Mouse (Mus musculus) lung, postnatal 0 days (tissue): ENCODE data around the gene Rexo1. TPM values are rescaled to one million over a fixed set of nuclear protein-coding genes. Genes with fewer than 3 reads are reported as not detected.
A peak's percentile ranks its signal among the peaks of the same experiment; 100 is the strongest.

Experiments
- ATAC-seq: fragments of 200-750 bp; cut with Nextera tagmentation; 2 replicates; pipeline ENCODE4 v1.8.0; 2017; ENCODE audit warnings: moderate library complexity
- DNase-seq: peaks from one replicate; pipeline ENCODE4 v3.0.0-alpha.2; 2016; ENCODE audit warnings: low spot score
- H3K27ac ChIP-seq: fragments of 300-500 bp; sonication (generic); 2 replicates; pipeline ENCODE4 v1.5.1; 2014; ENCODE audit warnings: antibody characterized with exemption, mild to moderate bottlenecking, low read length, mixed read lengths
- H3K27me3 ChIP-seq: fragments of 300-500 bp; sonication (generic); replicated peaks from 2 replicates; pipeline ENCODE4 v1.6.1; 2014; ENCODE audit warnings: low read length, mixed read lengths; ENCODE audit not compliant: insufficient read depth
- H3K36me3 ChIP-seq: fragments of 300-500 bp; sonication (generic); 2 replicates; pipeline ENCODE4 v1.6.1; 2014; ENCODE audit warnings: low read length, mixed read lengths; ENCODE audit not compliant: insufficient read depth
- H3K4me1 ChIP-seq: fragments of 300-500 bp; sonication (generic); 2 replicates; pipeline ENCODE4 v1.6.1; 2014; ENCODE audit warnings: antibody characterized with exemption, low read depth, low read length, mixed read lengths; ENCODE audit not compliant: insufficient read depth
- H3K4me2 ChIP-seq: fragments of 300-500 bp; sonication (generic); replicated peaks from 2 replicates; pipeline ENCODE4 v1.6.1; 2014; ENCODE audit warnings: low read depth, mild to moderate bottlenecking, low read length, moderate library complexity, mixed read lengths
- H3K4me3 ChIP-seq: fragments of 300-500 bp; sonication (generic); 2 replicates; pipeline ENCODE4 v1.5.1; 2014; ENCODE audit warnings: low read depth, low read length
- H3K9ac ChIP-seq: fragments of 300-500 bp; sonication (generic); replicated peaks from 2 replicates; pipeline ENCODE4 v1.6.1; 2014; ENCODE audit warnings: low read depth, mild to moderate bottlenecking
- H3K9me3 ChIP-seq: fragments of 300-500 bp; sonication (generic); 2 replicates; pipeline ENCODE4 v1.6.1; 2016; ENCODE audit warnings: low read length, mixed read lengths
- CTCF ChIP-seq: IDR thresholded peaks from 2 replicates; pipeline ENCODE4 v1.5.1; 2016; ENCODE audit warnings: antibody characterized with exemption, mild to moderate bottlenecking
- EP300 ChIP-seq: IDR thresholded peaks from 2 replicates; pipeline ENCODE4 v1.6.1; 2016; ENCODE audit warnings: antibody characterized with exemption, mild to moderate bottlenecking, control low read depth
- WGBS: fragments of 180-500 bp; shearing (Covaris S2); extraction: QIAGEN DNeasy Blood & Tissue Kit; methylation state at CpG from one replicate; pipeline ENCODE4 v1.1.7; 2014; 5-methylcytosine and 5-hydroxymethylcytosine counted together
- microRNA-seq: library from miRNA; unstranded; fragments of <30 nt; microRNA quantifications from one replicate; pipeline ENCODE4, GENCODE M21; 2016
- polyA plus RNA-seq: library from polyadenylated mRNA; unstranded; fragments of >200 nt; fragmentation: Nextera tagmentation; extraction: Ambion mirVana; gene quantifications from 2 replicates; pipeline ENCODE4 v1.2.1, GENCODE M21; 2015

Rexo1 gene
- polyA plus RNA-seq, 1 experiment from 2014 or later = 12.9 TPM

DNA sequence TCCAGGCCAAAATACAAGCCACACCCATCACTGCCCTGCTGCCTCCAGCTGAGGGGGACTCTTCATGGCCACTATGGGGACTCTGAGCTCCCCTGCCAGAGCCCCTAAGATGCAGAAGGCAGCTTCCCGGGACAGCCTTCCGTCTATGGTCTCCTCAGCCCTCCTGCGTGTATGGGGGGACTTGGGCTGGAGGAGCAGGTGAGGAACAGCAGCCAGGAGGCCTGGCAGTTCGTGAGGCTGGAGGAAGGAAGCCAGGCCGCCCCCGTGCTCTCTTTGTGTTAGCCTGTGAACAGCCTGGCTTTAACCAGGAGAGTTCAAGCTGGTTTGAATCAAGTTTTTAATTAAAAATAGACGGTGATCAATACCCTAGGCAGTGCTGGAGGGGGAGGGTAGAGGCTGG lies 59.1 kb downstream of the Rexo1 start:
- H3K27me3 ChIP-seq = peaks cover 35% of the 10 kb centered on the region
- WGBS = 3% methylated on average over 7 of the region's 7 CpGs

GRCm38 (mm10) chr10:80496421-80496820 lies 64.9 kb downstream of the Rexo1 start:
- no peak for TF ChIP-seq EP300
- TF ChIP-seq CTCF = no peak
- H3K4me1 ChIP-seq = peaks cover 7% of the 10 kb centered on the region
- no peak overlapping the region for H3K4me3 ChIP-seq
- no peaks in the 10 kb centered on the region for H3K9me3 ChIP-seq
- no peak overlapping the region for H3K4me2 ChIP-seq
- no peak for DNase-seq
- no peaks in the 10 kb centered on the region for H3K36me3 ChIP-seq
- H3K9ac ChIP-seq = no peak overlapping the region
- 3% methylated on average over 20 of the region's 20 CpGs for WGBS
- ATAC-seq = no peak
- peaks cover 67% of the 10 kb centered on the region for H3K27me3 ChIP-seq
- no peak overlapping the region for H3K27ac ChIP-seq

More for the DNA sequence above, 59.1 kb downstream of the Rexo1 start:
- no peak for ATAC-seq
- DNase-seq = no peak
- Histone ChIP-seq H3K27ac (no peak overlapping the region), H3K4me3 (no peak overlapping the region), H3K9me3 (no peaks in the 10 kb centered on the region), H3K4me1 (no peaks in the 10 kb centered on the region), H3K9ac (no peak overlapping the region), H3K4me2 (no peak overlapping the region), H3K36me3 (no peaks in the 10 kb centered on the region)
- no peak for TF ChIP-seq EP300
- no peak for TF ChIP-seq CTCF

DNA sequence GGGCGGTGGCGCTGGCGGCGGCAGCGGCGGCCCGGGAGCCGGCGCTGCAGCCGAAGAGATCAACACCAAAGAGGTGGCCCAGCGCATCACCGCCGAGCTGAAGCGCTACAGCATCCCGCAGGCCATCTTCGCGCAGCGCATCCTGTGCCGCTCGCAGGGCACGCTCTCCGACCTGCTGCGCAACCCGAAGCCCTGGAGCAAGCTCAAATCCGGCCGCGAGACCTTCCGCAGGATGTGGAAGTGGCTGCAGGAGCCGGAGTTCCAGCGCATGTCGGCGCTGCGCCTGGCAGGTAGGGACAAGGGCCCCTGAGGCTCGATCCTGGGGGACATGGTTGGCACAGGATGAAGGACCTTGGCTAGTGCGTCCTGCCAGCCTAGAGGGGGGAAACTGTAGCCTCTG lies 65.5 kb downstream of the Rexo1 start:
- DNase-seq (no peak), ATAC-seq (no peak)
- Histone ChIP-seq H3K4me1 (peaks cover 7% of the 10 kb centered on the region), H3K27ac (no peak overlapping the region), H3K4me2 (peak overlapping the region; percentile 56), H3K36me3 (no peaks in the 10 kb centered on the region), H3K4me3 (peak overlapping the region; percentile 35; the same call in 1 of the 2 replicates), H3K9ac (no peak overlapping the region), H3K27me3 (peaks cover 73% of the 10 kb centered on the region), H3K9me3 (no peaks in the 10 kb centered on the region)
- WGBS = under 1% methylated on average over 34 of the region's 35 CpGs
- TF ChIP-seq EP300 = no peak
- no peak for TF ChIP-seq CTCF

DNA sequence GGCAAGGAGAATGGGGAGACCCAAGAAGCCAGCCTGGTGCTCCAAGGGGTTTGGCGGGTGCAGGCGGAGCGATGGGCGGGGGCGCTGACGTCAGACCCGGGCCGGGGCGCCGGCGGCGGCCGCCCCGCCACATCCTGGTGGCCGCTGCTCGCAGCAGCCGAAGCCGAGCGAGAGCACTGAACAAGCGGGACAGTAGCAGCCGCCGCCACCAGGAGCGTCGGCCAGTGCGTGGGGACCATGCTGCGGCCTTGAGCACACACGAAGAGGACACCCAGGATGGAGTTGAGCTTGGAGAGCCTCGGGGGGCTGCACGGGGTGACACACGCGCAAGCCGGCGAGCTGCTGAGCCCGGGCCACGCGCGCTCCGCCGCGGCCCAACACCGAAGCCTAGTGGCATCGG lies 66.6 kb downstream of the Rexo1 start, which contains the start of gene Onecut3:
Gene Onecut3 (plus strand): TSS at position 104 of the 400 bp plus-strand sequence.
- TF ChIP-seq CTCF = peak; percentile 24
- TF ChIP-seq EP300 = no peak
- H3K4me3 ChIP-seq = peak within 1 kb of the TSS; percentile 35
- H3K4me1 ChIP-seq = peaks cover 7% of the 10 kb centered on the region
- peak; percentile 54 for ATAC-seq
- H3K27ac ChIP-seq = no peak within 1 kb of the TSS
- peak within 1 kb of the TSS; percentile 56 for H3K4me2 ChIP-seq
- DNase-seq = peak; percentile 44
- H3K27me3 ChIP-seq = peaks cover 84% of the 10 kb centered on the region
- H3K9me3 ChIP-seq = no peaks in the 10 kb centered on the region
- WGBS = 1% methylated on average over 25 of the region's 42 CpGs
- H3K9ac ChIP-seq = no peak within 1 kb of the TSS
- H3K36me3 ChIP-seq = no peaks in the 10 kb centered on the region

Small RNA genes lying within 50 kb of the gene (microRNA-seq; reads per million reads assigned to microRNA genes)
- not detected for gene Mir6912

Other genes starting within 250 kb of the Rexo1 start
- gene 2310011J03Rik, start 241.0 kb downstream of the Rexo1 start, polyA plus RNA-seq = 58.4 and 64.8 TPM in 2 replicates
- gene Pcsk4, start 232.1 kb downstream of the Rexo1 start, polyA plus RNA-seq = 3.4 and 3.7 TPM in 2 replicates
- 15.4 and 17.6 TPM in 2 replicates for gene Reep6, start 231.6 kb downstream of the Rexo1 start, polyA plus RNA-seq
- 6.4 and 7.3 TPM in 2 replicates for gene Adamtsl5, start 213.1 kb downstream of the Rexo1 start, polyA plus RNA-seq
- gene Plk5, start 205.1 kb downstream of the Rexo1 start, polyA plus RNA-seq = 1.00 and 1.0 TPM in 2 replicates
- 6.0 and 6.3 TPM in 2 replicates for gene Mex3d, start 173.9 kb downstream of the Rexo1 start, polyA plus RNA-seq
- gene Mbd3, start 162.0 kb downstream of the Rexo1 start, polyA plus RNA-seq = 90.6 and 90.7 TPM in 2 replicates
- 511 and 651 TPM in 2 replicates for gene Uqcr11, start 154.7 kb downstream of the Rexo1 start, polyA plus RNA-seq
- gene Tcf3, start 127.9 kb downstream of the Rexo1 start, polyA plus RNA-seq = 34.7 and 36.2 TPM in 2 replicates
- not detected in 2 replicates for gene Onecut3, start 66.7 kb downstream of the Rexo1 start, polyA plus RNA-seq
- 0.04 and 0.10 TPM in 2 replicates for gene Atp8b3, start 22.4 kb downstream of the Rexo1 start, polyA plus RNA-seq
- gene Klf16, start 15.8 kb upstream of the Rexo1 start, polyA plus RNA-seq = 7.1 and 7.2 TPM in 2 replicates
- gene Abhd17a, start 28.8 kb upstream of the Rexo1 start, polyA plus RNA-seq = 105 and 106 TPM in 2 replicates
- gene Scamp4, start 41.3 kb upstream of the Rexo1 start, polyA plus RNA-seq = 56.9 and 59.3 TPM in 2 replicates
- 3.5 and 4.8 TPM in 2 replicates for gene Adat3, start 41.3 kb upstream of the Rexo1 start, polyA plus RNA-seq
- 0.98 and 1.1 TPM in 2 replicates for gene Gm49322, start 44.5 kb upstream of the Rexo1 start, polyA plus RNA-seq
- gene Csnk1g2, start 61.3 kb upstream of the Rexo1 start, polyA plus RNA-seq = 97.7 and 111 TPM in 2 replicates
- gene Btbd2, start 95.5 kb upstream of the Rexo1 start, polyA plus RNA-seq = 41.7 and 42.9 TPM in 2 replicates
- 92.2 and 103 TPM in 2 replicates for gene Mknk2, start 116.6 kb upstream of the Rexo1 start, polyA plus RNA-seq
- 32.6 and 37.0 TPM in 2 replicates for gene Mob3a, start 140.4 kb upstream of the Rexo1 start, polyA plus RNA-seq
- 28.7 and 28.8 TPM in 2 replicates for gene Izumo4, start 140.6 kb upstream of the Rexo1 start, polyA plus RNA-seq
- 49.3 and 58.2 TPM in 2 replicates for gene Ap3d1, start 180.7 kb upstream of the Rexo1 start, polyA plus RNA-seq
- 7.4 and 9.6 TPM in 2 replicates for gene Dot1l, start 193.6 kb upstream of the Rexo1 start, polyA plus RNA-seq
- 27.0 and 29.4 TPM in 2 replicates for gene Sf3a2, start 236.6 kb upstream of the Rexo1 start, polyA plus RNA-seq
- 59.9 and 69.1 TPM in 2 replicates for gene Plekhj1, start 237.1 kb upstream of the Rexo1 start, polyA plus RNA-seq
- gene Amh, start 243.7 kb upstream of the Rexo1 start, polyA plus RNA-seq = 0.07 TPM in 1 of 2 replicates, not detected in the other